Mouse (Mus musculus) heart, postnatal 14 days (tissue): Measurements from ENCODE around the gene Gm3893. TPM values are rescaled to one million over a fixed set of nuclear protein-coding genes. Genes with fewer than 3 reads are reported as not detected.
"Not testable (repeated sequence)": the region's sequence is repeated elsewhere in the genome, so short reads cannot be mapped to it uniquely, and the experiment has no call there.

Experiments
- DNase-seq, 2 experiments: peaks; one replicate each; pipeline ENCODE4 v3.0.0; 2021 to 2022
- intact Hi-C: fragments of 180-260 bp; cut with DNase I; formaldehyde crosslinking; loops from one replicate; pipeline ENCODE4 v1.15.1; 2025
- long read RNA-seq, 2 experiments: library from polyadenylated mRNA; stranded (forward); transcript quantifications; one replicate each; pipeline ENCODE4 v2.0.0; 2021
- total RNA-seq, 2 experiments: library from RNA; stranded (reverse); gene quantifications; 2 replicates each; pipeline ENCODE4 v1.2.3; 2021

Gm3893 gene
- not detected for total RNA-seq
- long read RNA-seq, experiment 1 = 0 reads
- long read RNA-seq, experiment 2 = 0 reads

GRCm38 (mm10) chr4:42090907-42091306 is at the start of gene Gm3893:
TSS of gene Gm3893 (plus strand) at chr4:42091207.
- DNase-seq, intact Hi-C loops: not testable (repeated sequence)

GRCm38 (mm10) chr4:42114517-42114916 is 23.5 kb downstream of the Gm3893 start, which contains the start of gene Gm13304:
TSS of gene Gm13304 (plus strand) at chr4:42114817.
- DNase-seq, intact Hi-C loops: not testable (repeated sequence)

Other genes with a start within 250 kb of the Gm3893 start
- not detected for gene Gm21541, start 187.6 kb upstream of the Gm3893 start, total RNA-seq
- under 1 TPM; 0.65 to 0.80 TPM for gene Gm20878, start 149.6 kb upstream of the Gm3893 start, total RNA-seq
- gene Fam205a4, start 125.1 kb upstream of the Gm3893 start, total RNA-seq = not detected
- not detected for gene Gm21093, start 56.5 kb upstream of the Gm3893 start, total RNA-seq
- gene Gm13304, start 23.6 kb downstream of the Gm3893 start, total RNA-seq = 10 to 100 TPM; 22.7 to 23.8 TPM
- not detected for gene Gm13306, start 62.2 kb downstream of the Gm3893 start, total RNA-seq
- under 1 TPM; 0.44 to 0.88 TPM for gene Gm13305, start 77.4 kb downstream of the Gm3893 start, total RNA-seq
- gene Gm10600, start 149.4 kb downstream of the Gm3893 start, total RNA-seq = under 1 TPM; 0.15 to 0.19 TPM
- gene Ccl21b, start 164.6 kb downstream of the Gm3893 start, total RNA-seq = not detected
- gene Gm21953, start 203.1 kb downstream of the Gm3893 start, total RNA-seq = not detected
- not detected for gene Fam205a3, start 227.1 kb downstream of the Gm3893 start, total RNA-seq